Mouse (Mus musculus) cerebellum, postnatal 36 days (tissue): ENCODE measurements around the gene Gnai3.

Source experiments
- DNase-seq, 2 experiments: peaks; one replicate each; pipeline ENCODE4 v3.0.0; 2021 to 2022; ENCODE audit warnings: mixed read lengths in 2 of 2

Gene Gnai3

DNA sequence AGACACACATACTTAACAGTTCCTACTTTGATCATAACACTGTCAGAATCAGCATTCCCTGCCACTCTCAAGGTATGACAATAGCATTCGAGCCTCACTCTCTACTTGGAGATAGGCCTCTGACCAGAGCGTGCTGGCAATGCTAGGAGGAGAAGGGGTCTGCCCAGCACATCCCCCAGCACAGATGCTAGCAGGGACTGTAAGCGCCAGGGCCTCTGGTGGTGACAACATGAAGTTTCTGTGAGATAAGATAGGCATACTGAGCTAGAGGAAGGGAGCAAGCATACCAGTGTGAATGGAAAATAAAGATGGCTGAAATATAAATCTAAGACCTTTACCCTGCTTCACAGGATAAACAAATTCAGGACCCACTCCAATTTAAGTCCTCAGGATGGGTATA is 40.7 kb downstream of the Gnai3 start:
- no peak for DNase-seq

DNA sequence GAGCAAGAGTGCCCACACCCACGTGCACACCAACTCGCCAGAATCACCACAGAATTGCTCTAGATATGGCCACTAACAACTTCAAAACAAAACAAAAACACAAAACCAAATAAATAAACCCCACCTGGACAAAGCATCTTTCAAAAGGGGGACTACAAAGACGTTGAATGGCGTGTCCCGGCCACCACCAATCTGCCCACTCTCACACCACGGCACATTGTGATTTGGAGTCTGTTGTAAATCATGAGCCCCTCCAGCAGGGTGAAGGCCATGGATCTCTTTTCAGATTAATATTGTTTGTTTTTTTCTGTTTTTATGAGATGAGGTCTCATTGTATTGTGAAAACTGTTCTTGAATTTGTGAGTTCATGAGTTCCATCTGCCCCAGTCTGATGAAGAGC is 43.9 kb downstream of the Gnai3 start:
- no peak for DNase-seq

DNA sequence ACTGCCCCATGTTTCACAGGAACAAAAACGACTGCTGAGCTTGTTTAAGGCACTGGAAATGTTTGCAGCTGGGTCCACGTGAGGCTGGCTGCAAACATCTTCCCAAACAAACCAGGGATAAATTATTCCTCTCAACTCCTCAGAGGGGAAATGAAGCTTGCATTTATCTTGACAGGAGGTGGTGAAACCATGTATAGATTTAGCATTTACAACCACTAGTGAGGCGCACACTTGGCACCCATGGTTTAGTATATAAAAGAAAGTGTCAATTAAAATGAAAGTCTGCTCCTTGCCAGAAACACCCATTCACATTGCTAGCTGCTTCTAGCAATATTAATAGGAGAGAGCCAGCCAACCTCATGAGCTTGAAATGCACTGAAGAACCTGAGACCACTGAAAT is 44.4 kb downstream of the Gnai3 start:
- no peak for DNase-seq

DNA sequence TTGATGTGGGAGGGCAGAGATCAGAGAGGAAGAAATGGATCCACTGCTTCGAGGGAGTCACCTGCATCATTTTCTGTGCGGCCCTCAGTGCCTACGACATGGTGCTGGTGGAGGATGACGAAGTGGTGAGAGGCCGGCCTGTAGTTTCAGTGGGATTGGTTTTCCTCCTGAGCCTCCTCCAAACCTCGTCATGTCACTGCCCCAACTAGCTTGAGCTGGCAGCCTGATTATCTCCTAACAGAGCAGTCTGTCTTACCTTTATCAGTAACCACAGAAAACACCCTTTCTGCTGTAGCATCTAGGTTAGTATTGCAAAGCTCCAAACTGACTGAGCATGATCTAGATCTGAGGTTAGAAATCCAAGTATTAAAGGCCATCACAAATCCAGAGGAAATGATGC is 47.6 kb downstream of the Gnai3 start:
- no peak for DNase-seq

DNA sequence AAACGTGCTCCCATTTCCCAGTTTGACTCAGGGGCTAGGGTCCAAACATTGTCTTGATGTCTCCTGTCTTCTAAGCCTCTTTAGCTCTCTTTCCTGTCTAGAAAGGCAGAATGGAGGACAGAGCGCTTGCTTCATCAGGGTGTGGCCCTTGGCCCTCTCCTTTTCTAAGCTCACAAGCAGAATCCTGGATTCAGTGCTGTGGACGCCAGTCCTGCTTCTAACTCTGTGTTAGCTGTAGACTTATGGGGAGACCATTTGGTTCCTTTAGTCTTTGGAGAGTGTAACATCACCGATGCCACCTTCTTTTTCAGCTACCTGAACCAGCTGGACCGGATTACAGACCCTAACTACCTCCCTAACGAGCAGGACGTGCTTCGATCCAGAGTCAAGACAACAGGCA is 48.3 kb downstream of the Gnai3 start:
- no peak for DNase-seq

- no peak for DNase-seq
These were observed 49.2 kb downstream of the Gnai3 start for GRCm38 (mm10) chr3:108096726-108097125.

- no peak for DNase-seq
These were observed 49.7 kb downstream of the Gnai3 start for GRCm38 (mm10) chr3:108096226-108096625.

DNA sequence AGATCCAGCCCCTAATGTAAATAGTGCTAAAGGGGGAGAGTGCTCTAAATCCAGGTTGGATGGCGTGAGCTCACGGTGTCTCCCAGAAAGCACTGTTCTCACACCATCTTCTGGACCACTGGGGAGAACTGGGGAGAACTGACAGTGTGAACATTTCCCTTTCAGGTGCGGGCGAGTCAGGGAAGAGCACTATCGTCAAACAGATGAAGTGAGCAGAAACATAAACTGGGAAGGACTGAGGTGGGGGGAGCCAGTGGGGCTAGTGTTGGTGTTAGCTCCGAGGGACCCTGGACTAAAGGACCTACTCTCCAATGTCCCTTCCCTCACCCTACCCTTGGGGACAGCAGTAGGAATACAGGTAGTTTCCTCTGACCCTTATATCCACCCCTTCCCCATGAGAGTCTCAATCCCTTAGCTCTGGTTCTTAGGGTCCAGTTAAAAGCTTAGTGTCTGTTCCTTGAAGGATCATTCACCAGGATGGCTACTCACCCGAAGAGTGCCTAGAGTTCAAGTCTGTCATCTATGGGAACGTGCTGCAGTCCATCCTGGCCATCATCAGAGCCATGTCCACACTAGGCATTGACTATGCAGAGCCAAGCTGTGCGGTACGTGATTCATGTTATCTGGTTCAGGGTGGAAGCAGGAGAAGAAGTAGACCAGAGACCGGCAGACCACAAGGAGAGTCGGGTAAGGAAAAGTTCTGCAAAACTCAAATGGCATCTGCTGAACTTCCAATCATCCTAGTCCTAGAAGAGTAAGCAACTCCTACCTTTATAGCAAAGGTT is 50.8 kb downstream of the Gnai3 start:
- no peak for DNase-seq

DNA sequence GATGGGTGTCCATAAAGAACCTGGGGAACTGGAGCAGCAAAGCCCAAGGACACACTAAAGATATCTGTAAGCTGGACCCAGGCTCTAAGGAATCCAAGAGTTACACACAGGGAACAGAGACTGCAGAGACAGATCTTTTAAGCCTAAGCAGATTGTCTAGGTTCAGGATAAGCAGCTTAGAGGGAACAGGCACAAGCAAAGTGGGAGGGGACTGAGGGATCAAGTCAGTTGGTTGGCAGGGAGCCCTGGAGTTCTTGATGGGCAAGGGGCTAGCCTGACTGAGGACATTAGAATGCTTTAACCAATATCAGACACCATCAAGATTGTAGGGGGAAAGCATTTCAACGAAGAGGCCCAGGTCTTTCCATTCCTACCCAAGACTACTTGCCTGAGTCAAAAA is 51.8 kb downstream of the Gnai3 start:
- no peak for DNase-seq

DNA sequence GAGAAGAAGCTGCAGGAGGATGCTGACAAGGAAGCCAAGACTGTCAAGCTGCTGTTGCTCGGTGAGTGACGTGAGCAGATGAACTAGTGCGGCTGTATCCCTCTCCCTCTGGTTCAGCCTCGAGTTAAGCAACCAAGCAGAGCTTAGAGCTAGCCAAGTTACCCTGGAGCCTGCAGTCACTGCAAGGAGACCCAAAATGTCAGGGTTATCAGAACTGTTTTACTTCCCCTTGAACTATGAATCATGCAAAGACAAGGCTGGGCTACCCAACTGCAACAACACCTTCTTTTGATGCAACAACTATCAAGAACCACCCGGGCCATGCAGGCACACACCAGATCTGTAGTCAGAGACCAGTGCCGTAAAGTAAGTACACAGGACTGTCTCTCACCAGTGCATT is 52.6 kb downstream of the Gnai3 start:
- DNase-seq: no peak

DNA sequence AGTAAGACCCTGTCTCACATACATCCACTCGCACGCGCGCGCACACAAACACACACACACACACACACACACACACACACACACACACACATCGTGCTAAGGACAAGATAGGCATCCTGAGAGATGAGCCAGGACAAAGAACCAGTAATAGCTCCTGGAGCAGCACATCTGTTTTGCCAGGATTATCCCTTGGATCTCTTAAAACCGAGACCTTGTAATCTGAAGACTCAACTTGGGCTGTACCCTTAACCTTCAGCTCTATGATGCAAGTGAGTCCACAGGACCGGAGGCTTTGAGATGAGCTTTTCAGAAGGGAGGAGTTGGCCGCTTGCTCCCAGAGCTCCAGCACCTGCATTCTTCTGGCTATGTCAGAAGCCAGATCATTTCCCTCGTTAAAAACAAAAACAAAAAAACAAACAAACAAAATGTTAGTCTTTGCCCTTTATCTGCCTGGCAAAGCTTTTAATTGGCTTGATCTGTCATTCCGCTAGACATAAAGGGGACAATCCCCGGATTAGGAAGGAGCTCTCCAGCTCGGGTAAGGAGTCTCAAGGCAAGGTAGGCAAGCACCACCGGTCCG is 53.3 kb downstream of the Gnai3 start, which contains the start of gene Gnat2:
TSS of gene Gnat2 (plus strand) at position 254 of the 580 bp plus-strand sequence.
- no peak for DNase-seq

DNA sequence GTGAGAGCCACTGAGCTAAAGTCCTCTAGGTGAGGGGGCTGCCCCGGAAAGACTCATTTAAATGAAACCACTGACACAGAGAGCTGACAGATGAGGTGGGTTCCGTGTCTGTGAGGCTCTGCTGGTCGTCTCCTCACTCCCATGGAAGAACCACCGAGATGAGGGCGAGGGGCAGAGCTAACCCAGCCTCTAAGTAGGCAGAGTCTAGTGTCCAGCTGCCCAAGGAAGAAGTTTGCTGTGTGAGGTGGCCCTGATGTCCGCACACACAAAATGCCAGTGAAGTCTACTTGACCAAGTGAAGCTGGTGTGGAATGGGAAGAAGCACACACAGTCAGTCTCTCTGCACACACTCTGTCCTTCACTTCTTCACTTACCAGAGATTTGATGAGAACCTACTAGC is 53.9 kb downstream of the Gnai3 start:
- DNase-seq: no peak

DNA sequence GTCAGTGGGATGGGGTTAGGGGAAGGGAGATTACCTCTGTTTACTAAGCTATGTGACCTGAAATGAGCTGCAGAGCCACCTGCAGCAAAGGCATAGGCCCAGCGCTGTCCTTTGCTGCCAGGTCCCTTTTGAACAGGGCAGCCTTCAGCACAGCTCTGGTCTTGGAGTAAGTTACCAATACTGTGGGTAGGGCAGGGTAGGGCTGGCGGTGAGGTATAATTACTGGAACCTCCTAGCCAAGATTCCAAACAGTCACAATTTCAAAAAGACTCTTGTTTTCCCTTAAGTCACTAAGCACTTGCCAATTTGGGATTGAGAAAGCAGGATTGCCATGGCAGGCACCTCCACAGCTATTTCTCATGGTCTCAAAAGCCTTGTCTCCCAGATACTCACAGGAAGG is 55.4 kb downstream of the Gnai3 start:
- DNase-seq: no peak

DNA sequence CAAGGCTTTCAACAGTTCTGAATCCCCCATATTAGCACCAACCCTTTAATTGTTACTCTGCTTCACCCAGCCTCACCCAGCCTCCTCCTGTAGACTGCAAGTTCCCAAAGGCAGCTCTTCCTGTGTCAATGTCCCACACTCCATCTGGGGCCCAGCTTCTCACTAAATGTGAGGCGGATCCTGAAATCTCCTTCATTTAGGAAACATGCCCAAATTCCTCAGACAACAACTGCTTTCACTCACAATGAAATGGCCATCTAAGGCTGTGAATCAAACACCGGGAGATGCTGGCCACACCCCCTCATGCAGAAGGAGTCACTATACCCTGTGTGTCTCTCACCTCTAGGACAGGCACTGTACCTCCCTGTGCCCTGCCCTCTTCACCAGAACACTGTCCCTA is 56.0 kb downstream of the Gnai3 start:
- DNase-seq: no peak

GRCm38 (mm10) chr3:108088842-108089380 is 57.0 kb downstream of the Gnai3 start:
- DNase-seq: no peak

DNA sequence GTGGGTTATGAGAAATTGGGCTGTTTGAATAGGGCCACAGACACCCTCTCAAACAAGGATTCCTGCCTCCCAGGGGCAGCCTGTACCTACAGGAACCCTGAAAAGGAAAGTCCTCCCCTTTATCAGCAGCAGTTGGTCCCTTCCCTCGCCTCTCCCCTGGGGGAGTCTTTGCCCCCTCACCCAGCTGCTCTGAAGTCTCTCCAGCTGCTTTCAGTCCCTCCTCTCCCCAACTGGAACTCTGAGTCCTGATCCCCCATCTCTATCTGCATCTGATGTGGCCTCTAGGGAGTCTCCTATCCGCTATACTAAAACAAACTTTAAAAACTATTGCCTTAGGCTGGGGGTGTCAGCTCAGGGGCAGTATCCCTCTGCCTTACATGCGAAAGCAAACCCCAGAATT is 58.6 kb downstream of the Gnai3 start:
- DNase-seq: no peak

- DNase-seq: peak; percentile 53 to 66
These were observed 59.4 kb downstream of the Gnai3 start, which contains the start of gene Ampd2 for GRCm38 (mm10) chr3:108086470-108086979. Ampd2 (minus strand) TSS chr3:108086651.

DNA sequence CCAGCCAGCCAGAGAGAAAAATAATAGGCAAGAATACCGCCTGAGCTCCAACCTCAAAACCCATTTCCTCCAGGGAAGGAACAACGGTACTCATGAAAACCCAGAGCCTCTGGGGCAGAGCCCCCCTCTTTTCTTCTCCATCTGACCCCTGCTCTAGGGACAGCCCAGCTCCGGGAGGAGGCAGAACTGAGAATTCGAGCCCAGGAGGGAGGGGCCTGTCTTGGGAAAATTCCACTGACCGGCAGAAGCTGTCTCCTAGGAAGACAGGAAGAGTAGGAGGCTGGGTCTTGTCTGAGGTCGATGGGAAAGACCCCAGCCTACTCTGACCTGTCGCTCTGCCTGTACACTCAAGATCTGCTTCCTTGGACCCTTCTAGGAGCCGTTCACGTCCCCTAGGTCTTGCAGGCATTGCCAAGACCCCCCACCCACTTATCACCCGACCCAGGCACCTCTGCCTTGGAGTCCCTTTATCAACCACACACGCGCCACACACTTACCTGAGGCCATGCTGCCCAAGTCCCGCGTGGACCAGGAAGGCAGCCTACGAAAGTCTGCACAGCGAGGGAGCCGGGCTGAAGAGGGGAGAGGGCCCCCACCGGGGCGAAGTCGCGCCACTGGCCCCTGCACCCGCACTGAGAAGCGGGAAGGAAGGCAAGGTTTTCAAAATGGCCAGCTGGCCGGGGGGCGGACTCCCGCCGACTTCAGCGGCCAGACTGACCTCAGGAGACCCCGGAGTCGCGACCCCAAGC is 60.1 kb downstream of the Gnai3 start:
- DNase-seq: peak; percentile 74 to 77

GRCm38 (mm10) chr3:108085281-108085720 is 60.6 kb downstream of the Gnai3 start:
- peak; percentile 92 to 97 for DNase-seq

GRCm38 (mm10) chr3:108084767-108085270 is 61.1 kb downstream of the Gnai3 start:
- no peak for DNase-seq

- peak; percentile 58 to 65 for DNase-seq
These were observed 62.0 kb downstream of the Gnai3 start for GRCm38 (mm10) chr3:108083904-108084407.

GRCm38 (mm10) chr3:108083161-108083560 is 62.8 kb downstream of the Gnai3 start:
- no peak for DNase-seq
